29 mouse cellular contexts compared by ENCODE assay signal in the genomic region with DNA sequence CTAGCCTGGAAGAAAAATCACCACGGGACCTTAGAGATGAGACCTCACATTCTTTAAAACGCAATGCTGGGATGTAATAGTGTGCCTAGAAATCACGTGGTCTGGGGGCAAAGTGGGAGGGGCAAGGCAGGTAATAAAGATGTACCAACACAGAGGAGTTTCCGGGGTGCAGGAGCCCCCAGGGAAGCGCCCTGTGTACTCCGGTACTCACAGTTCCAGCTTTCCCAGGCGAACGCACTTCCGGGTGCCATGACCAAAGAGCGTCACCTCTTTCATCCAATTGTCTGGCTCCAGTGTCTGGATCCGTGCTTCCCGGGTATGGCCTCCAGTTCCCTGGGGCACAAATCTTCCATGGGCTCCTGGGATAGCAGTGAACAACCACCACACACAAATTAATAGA. TPM values are rescaled to one million over a fixed set of nuclear protein-coding genes. Genes with fewer than 3 reads are reported as not detected.
DNase-seq lines count a peak whose midpoint lies in the region; ATAC-seq and TF ChIP-seq lines count a peak whose summit lies in the region.
"Had no signal": no experiment of that assay in that cellular context is flagged by ENCODE, and none has a peak within 500 bp of the region (broad histone marks: within the 10 kb centered on the region; RNA-seq: fewer than 3 reads in every experiment).

No protein-coding gene starts in this region.

- H3K4me2 ChIP-seq in stomach, postnatal 0 days (replicated peaks; ENCODE audit: low read depth): peak overlapping the region; percentile 33; the same call in 1 of the 2 replicates
- no peak overlapping the region for H3K4me2 ChIP-seq in kidney, embryonic 15.5 days
- H3K4me2 ChIP-seq: embryonic facial prominence, embryonic 12.5 days; liver, embryonic 11.5 days had no signal

- peak overlapping the region; percentile 47; the same call in 1 of the 2 replicates for H3K4me3 ChIP-seq in left cerebral cortex, adult 2 months
- 0 out of 2 replicates have a peak overlapping the region, but pooled peaks have one; percentile 33 for H3K4me3 ChIP-seq in cortical plate, adult 2 months (ENCODE audit: insufficient read depth, low read length)
- H3K4me3 ChIP-seq in stomach, postnatal 0 days (ENCODE audit: low read depth, low read length): no peak overlapping the region
- no peak overlapping the region for H3K4me3 ChIP-seq in kidney, embryonic 15.5 days (replicated peaks)
- H3K4me3 ChIP-seq: embryonic facial prominence, embryonic 12.5 days; forebrain, embryonic 15.5 days; hindbrain, embryonic 12.5 days; intestine, embryonic 15.5 days; limb, embryonic 12.5 days; lung, embryonic 15.5 days; megakaryocyte, embryonic 14.5 days; midbrain, embryonic 13.5 days; neural tube, embryonic 15.5 days had no signal

- TF ChIP-seq EP300 in stomach, postnatal 0 days (optimal IDR thresholded peaks at IDR 0.05): no peak

- no peak for TF ChIP-seq CTCF in left cerebral cortex, adult 2 months (IDR thresholded peaks at IDR 0.05)
- no peak for TF ChIP-seq CTCF in cortical plate, adult 2 months (IDR thresholded peaks at IDR 0.05; ENCODE audit: extremely low read depth, insufficient read depth, low read length)
- no peak for TF ChIP-seq CTCF in stomach, postnatal 0 days (IDR thresholded peaks at IDR 0.05; ENCODE audit: low read depth)

- no peak overlapping the region for H3K9ac ChIP-seq in stomach, postnatal 0 days (ENCODE audit: low read length)
- no peak overlapping the region for H3K9ac ChIP-seq in kidney, embryonic 15.5 days
- H3K9ac ChIP-seq: embryonic facial prominence, embryonic 12.5 days; forebrain, embryonic 15.5 days; hindbrain, embryonic 12.5 days; intestine, embryonic 15.5 days; limb, embryonic 12.5 days; lung, embryonic 15.5 days; midbrain, embryonic 13.5 days; neural tube, embryonic 15.5 days had no signal

- H3K9me3 ChIP-seq in stomach, postnatal 0 days (ENCODE audit: control insufficient read depth, low read length): no peaks in the 10 kb centered on the region
- no peaks in the 10 kb centered on the region for H3K9me3 ChIP-seq in kidney, embryonic 15.5 days (replicated peaks)
- H3K9me3 ChIP-seq: embryonic facial prominence, embryonic 12.5 days; forebrain, embryonic 10.5 days; forebrain, embryonic 15.5 days; heart, embryonic 10.5 days; heart, embryonic 15.5 days; hindbrain, embryonic 12.5 days; intestine, embryonic 15.5 days; limb, embryonic 12.5 days; lung, embryonic 15.5 days; megakaryocyte, embryonic 14.5 days; midbrain, embryonic 13.5 days; neural tube, embryonic 15.5 days had no signal

- no peaks in the 10 kb centered on the region for H3K4me1 ChIP-seq in cortical plate, adult 2 months (ENCODE audit: control insufficient read depth, insufficient read depth, low read length)
- peaks cover 4% of the 10 kb centered on the region; the same call in 1 of the 2 replicates for H3K4me1 ChIP-seq in stomach, postnatal 0 days (replicated peaks; ENCODE audit: control insufficient read depth, insufficient read depth)
- peaks cover 26% of the 10 kb centered on the region for H3K4me1 ChIP-seq in kidney, embryonic 15.5 days

- H3K27ac ChIP-seq in left cerebral cortex, adult 2 months: peak overlapping the region; percentile 26; the same call in 1 of the 2 replicates
- no peak overlapping the region for H3K27ac ChIP-seq in cortical plate, adult 2 months (ENCODE audit: insufficient read depth, low read length)
- peak overlapping the region; percentile 20; the same call in 1 of the 2 replicates for H3K27ac ChIP-seq in stomach, postnatal 0 days (replicated peaks)
- no peak overlapping the region for H3K27ac ChIP-seq in kidney, embryonic 15.5 days
- H3K27ac ChIP-seq: embryonic facial prominence, embryonic 12.5 days; forebrain, embryonic 10.5 days; forebrain, embryonic 15.5 days; heart, embryonic 10.5 days; heart, embryonic 15.5 days; hindbrain, embryonic 12.5 days; hindbrain, postnatal 0 days; intestine, embryonic 15.5 days; limb, embryonic 12.5 days; lung, embryonic 15.5 days; midbrain, embryonic 13.5 days; neural tube, embryonic 15.5 days had no signal

- no peaks in the 10 kb centered on the region for H3K27me3 ChIP-seq in stomach, postnatal 0 days (ENCODE audit: control insufficient read depth, insufficient read depth, low read length)
- no peaks in the 10 kb centered on the region for H3K27me3 ChIP-seq in kidney, embryonic 15.5 days
- H3K27me3 ChIP-seq: embryonic facial prominence, embryonic 12.5 days; forebrain, embryonic 15.5 days; heart, embryonic 15.5 days; hindbrain, embryonic 12.5 days; intestine, embryonic 15.5 days; limb, embryonic 12.5 days; lung, embryonic 15.5 days; megakaryocyte, embryonic 14.5 days; midbrain, embryonic 13.5 days; neural tube, embryonic 15.5 days; Patski had no signal

- no peaks in the 10 kb centered on the region for H3K36me3 ChIP-seq in stomach, postnatal 0 days (ENCODE audit: control insufficient read depth, insufficient read depth, low read length)
- 0 out of 2 replicates have a peak, but pooled peaks cover 8% of the 10 kb centered on the region for H3K36me3 ChIP-seq in kidney, embryonic 15.5 days
- H3K36me3 ChIP-seq: forebrain, embryonic 15.5 days; heart, embryonic 15.5 days; hindbrain, embryonic 12.5 days; intestine, embryonic 15.5 days; lung, embryonic 15.5 days had no signal

- ATAC-seq in stomach, postnatal 0 days (ENCODE audit: low FRiP score, low TSS enrichment): no peak
- no peak for ATAC-seq in kidney, embryonic 15.5 days (replicated peaks; ENCODE audit: low FRiP score)
- ATAC-seq: forebrain, embryonic 15.5 days; hindbrain, postnatal 0 days; intestine, embryonic 15.5 days; midbrain, embryonic 13.5 days had no signal

- intact Hi-C loops in left cerebral cortex, adult 2 months (cut with DNase I): loop anchor here (10.0 kb wide), 1 partner anchor 399 kb away; no protein-coding TSS in a partner anchor
- intact Hi-C loops in left cerebral cortex, postnatal 4 days (cut with DNase I): loop anchor here (5.0 kb wide), 1 partner anchor 76 kb away; no protein-coding TSS in a partner anchor

- DNase-seq in cerebellum, adult 11-12 months: peak; percentile 38
- no peak for DNase-seq in cerebellum, adult 18-20 months
- DNase-seq in left cerebral cortex, adult 2 months (ENCODE audit: extremely low spot score in 1 of 2, low spot score in 2 of 2): no peak
- DNase-seq in left cerebral cortex, postnatal 4 days: no peak
- DNase-seq in stomach, postnatal 0 days (ENCODE audit: low spot score): no peak

- WGBS in stomach, postnatal 0 days: 91% methylated on average over 12 of the region's 12 CpGs
- WGBS in kidney, embryonic 15.5 days: 85% methylated on average over 12 of the region's 12 CpGs

- no peak for TF ChIP-seq POLR2A in cortical plate, adult 2 months (IDR thresholded peaks at IDR 0.05; ENCODE audit: extremely low read depth, insufficient read depth, low read length)

RNA-seq across cellular contexts. Expression of a gene that starts 5.7 kb away (rescaled TPM):
- total RNA-seq in left cerebral cortex, adult 2 months (2021): 10 to 100 TPM; 12.8 to 15.0 TPM
- 10 to 100 TPM; 17.3 to 19.5 TPM for total RNA-seq in left cerebral cortex, postnatal 4 days (2021)
- 16.9 and 18.3 TPM in 2 replicates for polyA plus RNA-seq in cortical plate, adult 2 months (2012; rRNA removed)
- 3.4 and 3.8 TPM in 2 replicates for polyA plus RNA-seq in stomach, postnatal 0 days (2015; fragmentation: Nextera tagmentation; extraction: Ambion mirVana)
- polyA plus RNA-seq in kidney, embryonic 15.5 days (2015; fragmentation: Nextera tagmentation; extraction: Ambion mirVana): 4.0 and 5.6 TPM in 2 replicates

RNA-seq across cellular contexts. Expression of a gene that starts 21.5 kb away (rescaled TPM):
- total RNA-seq in left cerebral cortex, adult 2 months (2021): under 1 TPM; 0.33 to 0.34 TPM
- total RNA-seq in left cerebral cortex, postnatal 4 days (2021): under 1 TPM in 1 of 2 experiments, not detected in 1; 0.22 TPM
- polyA plus RNA-seq in cortical plate, adult 2 months (2012; rRNA removed): 0.08 and 0.15 TPM in 2 replicates
- 80.8 and 87.5 TPM in 2 replicates for polyA plus RNA-seq in stomach, postnatal 0 days (2015; fragmentation: Nextera tagmentation; extraction: Ambion mirVana)
- polyA plus RNA-seq in kidney, embryonic 15.5 days (2015; fragmentation: Nextera tagmentation; extraction: Ambion mirVana): 0.23 and 1.1 TPM in 2 replicates
- total RNA-seq: adrenal gland, postnatal 25 days; monocyte, adult 5-6 weeks had no signal

RNA-seq across cellular contexts. Expression of a gene that starts 21.8 kb away (rescaled TPM):
- total RNA-seq in left cerebral cortex, adult 2 months (2021): 1 to 10 TPM; 8.5 to 8.9 TPM
- total RNA-seq in left cerebral cortex, postnatal 4 days (2021): 1 to 10 TPM in 1 of 2 experiments, under 1 TPM in 1; 0.82 to 2.2 TPM
- polyA plus RNA-seq in cortical plate, adult 2 months (2012; rRNA removed): 2.4 and 2.5 TPM in 2 replicates
- polyA plus RNA-seq in stomach, postnatal 0 days (2015; fragmentation: Nextera tagmentation; extraction: Ambion mirVana): 1.4 and 1.9 TPM in 2 replicates
- 3.6 and 4.4 TPM in 2 replicates for polyA plus RNA-seq in kidney, embryonic 15.5 days (2015; fragmentation: Nextera tagmentation; extraction: Ambion mirVana)
- total RNA-seq: gastrocnemius, adult 18-20 months; monocyte, adult 5-6 weeks had no signal
- polyA plus RNA-seq: liver, embryonic 16.5 days had no signal

RNA-seq across cellular contexts. Expression of a gene that starts 43.6 kb away (rescaled TPM):
- under 1 TPM; 0.79 TPM for total RNA-seq in left cerebral cortex, adult 2 months (2021)
- total RNA-seq in left cerebral cortex, postnatal 4 days (2021): 1 to 10 TPM; 1.3 to 1.5 TPM
- polyA plus RNA-seq in cortical plate, adult 2 months (2012; rRNA removed): 0.76 and 0.98 TPM in 2 replicates
- polyA plus RNA-seq in stomach, postnatal 0 days (2015; fragmentation: Nextera tagmentation; extraction: Ambion mirVana): 53.4 and 60.1 TPM in 2 replicates
- 16.5 and 18.4 TPM in 2 replicates for polyA plus RNA-seq in kidney, embryonic 15.5 days (2015; fragmentation: Nextera tagmentation; extraction: Ambion mirVana)
- total RNA-seq: gastrocnemius, adult 18-20 months; MEL; monocyte, adult 5-6 weeks had no signal

RNA-seq across cellular contexts. Expression of a gene that starts 57.4 kb away (rescaled TPM):
- total RNA-seq in left cerebral cortex, adult 2 months (2021): under 1 TPM; 0.41 to 0.51 TPM
- total RNA-seq in left cerebral cortex, postnatal 4 days (2021): 1 to 10 TPM; 2.0 to 2.4 TPM
- 0.15 and 0.25 TPM in 2 replicates for polyA plus RNA-seq in cortical plate, adult 2 months (2012; rRNA removed)
- polyA plus RNA-seq in stomach, postnatal 0 days (2015; fragmentation: Nextera tagmentation; extraction: Ambion mirVana): 0.05 and 0.18 TPM in 2 replicates
- polyA plus RNA-seq in kidney, embryonic 15.5 days (2015; fragmentation: Nextera tagmentation; extraction: Ambion mirVana): 0.05 and 0.19 TPM in 2 replicates
- total RNA-seq: adrenal gland, postnatal 25 days; gastrocnemius, adult 18-20 months; MEL had no signal
- polyA plus RNA-seq: forebrain, embryonic 10.5 days; heart, embryonic 10.5 days; kidney, postnatal 0 days; liver, embryonic 11.5 days; liver, embryonic 16.5 days; midbrain, embryonic 13.5 days; spleen, adult 2 months had no signal

Comparison
In these comparisons a context has a peak if more than half of its experiments do, and no peak if none do; other contexts are left out.
1. H3K27ac ChIP-seq: peak in left cerebral cortex, adult 2 months (single experiment) and stomach, postnatal 0 days (single experiment); none in cortical plate, adult 2 months (single experiment) and kidney, embryonic 15.5 days (single experiment).
2. H3K4me3 ChIP-seq: peak in left cerebral cortex, adult 2 months (single experiment) and cortical plate, adult 2 months (single experiment); none in stomach, postnatal 0 days (single experiment) and kidney, embryonic 15.5 days (single experiment).
3. RNA of a gene that starts 21.5 kb away (polyA plus RNA-seq): 80.8 to 87.5 TPM in stomach, postnatal 0 days; 0.23 to 1.1 TPM in kidney, embryonic 15.5 days and 0.08 to 0.15 TPM in cortical plate, adult 2 months; every median in the first group is over 10 times any median in the second.